Mouse (Mus musculus): ENCODE measurements around the gene Serpinb1a.

The Serpinb1a gene

GRCm38 (mm10) chr13:32839314-32839713 is 11.7 kb downstream of the Serpinb1a start:
- DNase-seq (ENCODE audit: low spot score in 2 of 2), result no peak

GRCm38 (mm10) chr13:32834513-32834912 is 16.5 kb downstream of the Serpinb1a start:
- no peak for DNase-seq (ENCODE audit: low spot score in 2 of 2)

- DNase-seq (ENCODE audit: low spot score in 2 of 2), result no peak
Observed at GRCm38 (mm10) chr13:32833237-32833636, 17.7 kb downstream of the Serpinb1a start.

GRCm38 (mm10) chr13:32832776-32833175 is 18.2 kb downstream of the Serpinb1a start:
- no peak for DNase-seq (ENCODE audit: low spot score in 2 of 2)

- no peak for DNase-seq (ENCODE audit: low spot score in 2 of 2)
Observed at GRCm38 (mm10) chr13:32831505-32832273, 19.3 kb downstream of the Serpinb1a start.

GRCm38 (mm10) chr13:32828886-32829285 is 22.1 kb downstream of the Serpinb1a start:
- no peak for DNase-seq (ENCODE audit: low spot score in 2 of 2)

- peak in 1 of 2 experiments; percentile 50 for DNase-seq (ENCODE audit: low spot score in 2 of 2)
Observed at GRCm38 (mm10) chr13:32827951-32828350, 23.0 kb downstream of the Serpinb1a start.

GRCm38 (mm10) chr13:32827111-32827822 is 23.7 kb downstream of the Serpinb1a start:
- no peak for DNase-seq (ENCODE audit: low spot score in 2 of 2)

GRCm38 (mm10) chr13:32825546-32825945 is 25.4 kb downstream of the Serpinb1a start:
- DNase-seq (ENCODE audit: low spot score in 2 of 2), result no peak

- DNase-seq (ENCODE audit: low spot score in 2 of 2), result no peak
Observed at GRCm38 (mm10) chr13:32824377-32825330, 26.3 kb downstream of the Serpinb1a start.

GRCm38 (mm10) chr13:32823126-32823525 is 27.9 kb downstream of the Serpinb1a start:
- no peak for DNase-seq (ENCODE audit: low spot score in 2 of 2)

- DNase-seq (ENCODE audit: low spot score in 2 of 2), result no peak
Observed at GRCm38 (mm10) chr13:32821671-32822070, 29.3 kb downstream of the Serpinb1a start.

- DNase-seq (ENCODE audit: low spot score in 2 of 2), result no peak
Observed at GRCm38 (mm10) chr13:32819926-32820325, 31.1 kb downstream of the Serpinb1a start.

GRCm38 (mm10) chr13:32819241-32819640 is 31.7 kb downstream of the Serpinb1a start:
- DNase-seq (ENCODE audit: low spot score in 2 of 2), result no peak

GRCm38 (mm10) chr13:32807624-32808023 is 43.4 kb downstream of the Serpinb1a start:
- DNase-seq (ENCODE audit: low spot score in 2 of 2), result no peak

GRCm38 (mm10) chr13:32806820-32807219 is 44.2 kb downstream of the Serpinb1a start:
- DNase-seq (ENCODE audit: low spot score in 2 of 2), result no peak

GRCm38 (mm10) chr13:32803701-32804345 is 47.2 kb downstream of the Serpinb1a start:
- DNase-seq (ENCODE audit: low spot score in 2 of 2), result no peak

- peak; percentile 26 to 55 for DNase-seq (ENCODE audit: low spot score in 2 of 2)
Observed at GRCm38 (mm10) chr13:32802259-32803081, 48.5 kb downstream of the Serpinb1a start, which contains the start of gene D930007J09Rik. Gene D930007J09Rik (minus strand): TSS chr13:32802849.

GRCm38 (mm10) chr13:32801693-32802221 is 49.2 kb downstream of the Serpinb1a start, which contains the start of gene Wrnip1:
Gene Wrnip1 (plus strand): TSS chr13:32802038.
- peak; percentile 94 to 97 for DNase-seq (ENCODE audit: low spot score in 2 of 2)

- DNase-seq (ENCODE audit: low spot score in 2 of 2), result no peak
Observed at GRCm38 (mm10) chr13:32800859-32801258, 50.1 kb downstream of the Serpinb1a start.

Data from cerebellum, postnatal 4 days (tissue).